ENCODE assay signal across 9 mouse cellular contexts in genomic region chr14:10453001-10453861, GRCm38 (mm10).
A peak's percentile ranks its signal among the peaks of the same experiment; 100 is the strongest.
DNase-seq lines count a peak whose midpoint lies in the region; ATAC-seq lines count a peak whose summit lies in the region.
"Had no signal": no experiment of that assay in that cellular context is flagged by ENCODE, and none has a peak within 500 bp of the region (broad histone marks: within the 10 kb centered on the region; RNA-seq: fewer than 3 reads in every experiment).

No protein-coding gene starts in this region.

- H3K4me3 ChIP-seq in forebrain, embryonic 13.5 days = peak overlapping the region; percentile 2; the same call in 1 of the 2 replicates
- peak overlapping the region; percentile 19 for H3K4me3 ChIP-seq in hindbrain, embryonic 13.5 days
- H3K4me3 ChIP-seq in limb, embryonic 15.5 days = peak overlapping the region; percentile 23
- peak overlapping the region; percentile 17 for H3K4me3 ChIP-seq in midbrain, embryonic 14.5 days (replicated peaks; ENCODE audit: low read depth, low read length)
- peak overlapping the region; percentile 25 for H3K4me3 ChIP-seq in stomach, embryonic 15.5 days (replicated peaks)

- H3K9ac ChIP-seq in forebrain, embryonic 13.5 days = peak overlapping the region; percentile 37
- peak overlapping the region; percentile 0; the same call in 1 of the 2 replicates for H3K9ac ChIP-seq in hindbrain, embryonic 13.5 days
- 0 out of 2 replicates have a peak overlapping the region, but pooled peaks have one; percentile 14 for H3K9ac ChIP-seq in limb, embryonic 15.5 days
- H3K9ac ChIP-seq in midbrain, embryonic 14.5 days (replicated peaks; ENCODE audit: low read length) = no peak overlapping the region; the same call in 1 of the 2 replicates
- no peak overlapping the region for H3K9ac ChIP-seq in stomach, embryonic 15.5 days

- no peaks in the 10 kb centered on the region for H3K27me3 ChIP-seq in forebrain, embryonic 13.5 days
- no peaks in the 10 kb centered on the region for H3K27me3 ChIP-seq in hindbrain, embryonic 13.5 days
- H3K27me3 ChIP-seq in limb, embryonic 15.5 days = no peaks in the 10 kb centered on the region
- H3K27me3 ChIP-seq in midbrain, embryonic 14.5 days (ENCODE audit: control insufficient read depth, insufficient read depth, low read length) = no peaks in the 10 kb centered on the region
- no peaks in the 10 kb centered on the region for H3K27me3 ChIP-seq in stomach, embryonic 15.5 days (replicated peaks)

- peak overlapping the region; percentile 42 for H3K4me2 ChIP-seq in forebrain, embryonic 13.5 days
- peak overlapping the region; percentile 49 for H3K4me2 ChIP-seq in hindbrain, embryonic 13.5 days
- H3K4me2 ChIP-seq in limb, embryonic 15.5 days = peak overlapping the region; percentile 40
- H3K4me2 ChIP-seq in midbrain, embryonic 14.5 days (ENCODE audit: low read length) = peak overlapping the region; percentile 45
- peak overlapping the region; percentile 51 for H3K4me2 ChIP-seq in stomach, embryonic 15.5 days

- 21% methylated on average over 14 of the region's 14 CpGs for WGBS in forebrain, embryonic 13.5 days
- whole genome bisulfite sequencing in hindbrain, embryonic 13.5 days = 19% methylated on average over 14 of the region's 14 CpGs
- WGBS in limb, embryonic 15.5 days = 11% methylated on average over 14 of the region's 14 CpGs
- WGBS in midbrain, embryonic 14.5 days = 11% methylated on average over 14 of the region's 14 CpGs
- WGBS in stomach, embryonic 15.5 days = 7% methylated on average over 14 of the region's 14 CpGs

- H3K4me1 ChIP-seq in forebrain, embryonic 13.5 days = 0 out of 2 replicates have a peak, but pooled peaks cover 5% of the 10 kb centered on the region
- H3K4me1 ChIP-seq in hindbrain, embryonic 13.5 days (replicated peaks) = peaks cover 10% of the 10 kb centered on the region
- H3K4me1 ChIP-seq in limb, embryonic 15.5 days = peaks cover 5% of the 10 kb centered on the region; the same call in 1 of the 2 replicates
- peaks cover 7% of the 10 kb centered on the region; the same call in 1 of the 2 replicates for H3K4me1 ChIP-seq in midbrain, embryonic 14.5 days (ENCODE audit: control insufficient read depth, insufficient read depth, low read length)
- H3K4me1 ChIP-seq in stomach, embryonic 15.5 days = no peaks in the 10 kb centered on the region

- peak; percentile 41; the same call in 1 of the 2 replicates for ATAC-seq in frontal cortex, adult (ENCODE audit: low TSS enrichment)
- peak; percentile 87 for ATAC-seq in forebrain, embryonic 13.5 days
- ATAC-seq in hindbrain, embryonic 13.5 days (ENCODE audit: low FRiP score) = peak; percentile 83
- 0 out of 2 replicates have a peak, but pooled peaks have one; percentile 48 for ATAC-seq in limb, embryonic 15.5 days (ENCODE audit: insufficient number of reproducible peaks, low FRiP score, low TSS enrichment, low read depth)
- peak; percentile 78 for ATAC-seq in midbrain, embryonic 14.5 days (ENCODE audit: low FRiP score, low TSS enrichment)
- peak; percentile 87 for ATAC-seq in stomach, embryonic 15.5 days (ENCODE audit: insufficient read depth, low FRiP score, low read depth)

- no peak for DNase-seq in frontal cortex, postnatal 25 days (ENCODE audit: low spot score in 2 of 2)
- DNase-seq in adrenal gland, adult 2 months = peak; percentile 46
- DNase-seq in midbrain, embryonic 14.5 days = peak; percentile 63

- no peaks in the 10 kb centered on the region for H3K9me3 ChIP-seq in forebrain, embryonic 13.5 days (replicated peaks)
- H3K9me3 ChIP-seq in hindbrain, embryonic 13.5 days = no peaks in the 10 kb centered on the region
- no peaks in the 10 kb centered on the region for H3K9me3 ChIP-seq in limb, embryonic 15.5 days
- H3K9me3 ChIP-seq in midbrain, embryonic 14.5 days (ENCODE audit: control insufficient read depth, low read length) = no peaks in the 10 kb centered on the region
- H3K9me3 ChIP-seq in stomach, embryonic 15.5 days = no peaks in the 10 kb centered on the region
- H3K9me3 ChIP-seq: G1E had no signal

- no peaks in the 10 kb centered on the region for H3K36me3 ChIP-seq in forebrain, embryonic 13.5 days (ENCODE audit: poor library complexity, severe bottlenecking)
- no peaks in the 10 kb centered on the region for H3K36me3 ChIP-seq in hindbrain, embryonic 13.5 days
- H3K36me3 ChIP-seq in limb, embryonic 15.5 days = no peaks in the 10 kb centered on the region
- H3K36me3 ChIP-seq in midbrain, embryonic 14.5 days (ENCODE audit: control insufficient read depth, insufficient read depth, low read length) = no peaks in the 10 kb centered on the region
- H3K36me3 ChIP-seq in stomach, embryonic 15.5 days = no peaks in the 10 kb centered on the region
- H3K36me3 ChIP-seq: G1E had no signal

- no peak overlapping the region for H3K27ac ChIP-seq in forebrain, embryonic 13.5 days
- 0 out of 2 replicates have a peak overlapping the region, but pooled peaks have one; percentile 35 for H3K27ac ChIP-seq in hindbrain, embryonic 13.5 days
- H3K27ac ChIP-seq in limb, embryonic 15.5 days = peak overlapping the region; percentile 43; the same call in 1 of the 2 replicates
- H3K27ac ChIP-seq in midbrain, embryonic 14.5 days (replicated peaks; ENCODE audit: low read depth, low read length) = peak overlapping the region; percentile 33; the same call in 1 of the 2 replicates
- H3K27ac ChIP-seq in stomach, embryonic 15.5 days = peak overlapping the region; percentile 51; the same call in 1 of the 2 replicates

Comparison
In these comparisons a context has a peak if more than half of its experiments do, and no peak if none do; other contexts are left out.
1. DNase-seq: peak in adrenal gland, adult 2 months (single experiment) and midbrain, embryonic 14.5 days (single experiment); none in frontal cortex, postnatal 25 days (0 of 2).
2. H3K9ac ChIP-seq: peak in forebrain, embryonic 13.5 days (single experiment), hindbrain, embryonic 13.5 days (single experiment) and limb, embryonic 15.5 days (single experiment); none in midbrain, embryonic 14.5 days (single experiment) and stomach, embryonic 15.5 days (single experiment).
3. Peak in every context shown above with its lines, with median percentiles within 50 percentile points of each other: ATAC-seq, H3K4me2 ChIP-seq and H3K4me3 ChIP-seq.